Mouse (Mus musculus): ENCODE data around the gene Ccnb1. TPM values are rescaled to one million over a fixed set of nuclear protein-coding genes. Genes with fewer than 3 reads are reported as not detected.
A peak's percentile ranks its signal among the peaks of the same experiment; 100 is the strongest.

Ccnb1 gene
- polyA plus RNA-seq, 1 experiment from 2014 or later, result 173 TPM

- 65% methylated on average over 3 of the region's 3 CpGs for WGBS
- H3K4me1 ChIP-seq (ENCODE audit: control insufficient read depth, insufficient read depth, low read length), result 0 out of 2 replicates have a peak, but pooled peaks cover 13% of the 10 kb centered on the region
- H3K27me3 ChIP-seq (ENCODE audit: control insufficient read depth, insufficient read depth, low read length), result no peaks in the 10 kb centered on the region
- H3K9me3 ChIP-seq (replicated peaks; ENCODE audit: control insufficient read depth, low read length), result no peaks in the 10 kb centered on the region
- peaks cover 7% of the 10 kb centered on the region; the same call in 1 of the 2 replicates for H3K36me3 ChIP-seq (ENCODE audit: control insufficient read depth, insufficient read depth, low read length)
- no peak overlapping the region for H3K4me2 ChIP-seq (ENCODE audit: low read depth, low read length)
- H3K4me3 ChIP-seq (replicated peaks; ENCODE audit: low read length), result no peak overlapping the region
- no peak overlapping the region for H3K27ac ChIP-seq (ENCODE audit: low read length)
- no peak for ATAC-seq (ENCODE audit: insufficient read depth, low FRiP score)
- H3K9ac ChIP-seq (ENCODE audit: low read length), result no peak overlapping the region
These were observed 8.9 kb downstream of the Ccnb1 start for GRCm38 (mm10) chr13:100777491-100777890.

GRCm38 (mm10) chr13:100776710-100777109 is 9.7 kb downstream of the Ccnb1 start:
- no peak overlapping the region for H3K4me3 ChIP-seq (replicated peaks; ENCODE audit: low read length)
- H3K9ac ChIP-seq (ENCODE audit: low read length), result no peak overlapping the region
- ATAC-seq (ENCODE audit: insufficient read depth, low FRiP score), result no peak
- no peaks in the 10 kb centered on the region for H3K27me3 ChIP-seq (ENCODE audit: control insufficient read depth, insufficient read depth, low read length)
- no peaks in the 10 kb centered on the region for H3K9me3 ChIP-seq (replicated peaks; ENCODE audit: control insufficient read depth, low read length)
- no peak overlapping the region for H3K27ac ChIP-seq (ENCODE audit: low read length)
- WGBS, result 66% methylated on average over 6 of the region's 6 CpGs
- H3K4me2 ChIP-seq (ENCODE audit: low read depth, low read length), result no peak overlapping the region; the same call in 1 of the 2 replicates
- H3K4me1 ChIP-seq (ENCODE audit: control insufficient read depth, insufficient read depth, low read length), result 0 out of 2 replicates have a peak, but pooled peaks cover 13% of the 10 kb centered on the region
- no peaks in the 10 kb centered on the region; the same call in 1 of the 2 replicates for H3K36me3 ChIP-seq (ENCODE audit: control insufficient read depth, insufficient read depth, low read length)

- H3K4me2 ChIP-seq (ENCODE audit: low read depth, low read length), result peak overlapping the region; percentile 89
- no peaks in the 10 kb centered on the region for H3K27me3 ChIP-seq (ENCODE audit: control insufficient read depth, insufficient read depth, low read length)
- 13% methylated on average over 8 of the region's 8 CpGs for WGBS
- H3K4me1 ChIP-seq (ENCODE audit: control insufficient read depth, insufficient read depth, low read length), result 0 out of 2 replicates have a peak, but pooled peaks cover 13% of the 10 kb centered on the region
- H3K27ac ChIP-seq (ENCODE audit: low read length), result no peak overlapping the region
- peak overlapping the region; percentile 77 for H3K4me3 ChIP-seq (replicated peaks; ENCODE audit: low read length)
- peak overlapping the region; percentile 73 for H3K9ac ChIP-seq (ENCODE audit: low read length)
- no peaks in the 10 kb centered on the region for H3K9me3 ChIP-seq (replicated peaks; ENCODE audit: control insufficient read depth, low read length)
- no peaks in the 10 kb centered on the region; the same call in 1 of the 2 replicates for H3K36me3 ChIP-seq (ENCODE audit: control insufficient read depth, insufficient read depth, low read length)
- no peak for ATAC-seq (ENCODE audit: insufficient read depth, low FRiP score)
These were observed 10.3 kb downstream of the Ccnb1 start for GRCm38 (mm10) chr13:100776056-100776419.

GRCm38 (mm10) chr13:100775252-100776055 is 10.9 kb downstream of the Ccnb1 start, which contains the start of gene Cenph:
Gene Cenph, minus strand, starts transcription at chr13:100775899.
- Histone ChIP-seq H3K9ac (ENCODE audit: low read length) (peak within 1 kb of the TSS; percentile 73), H3K36me3 (ENCODE audit: control insufficient read depth, insufficient read depth, low read length) (no peaks in the 10 kb centered on the region), H3K4me2 (ENCODE audit: low read depth, low read length) (peak within 1 kb of the TSS; percentile 89), H3K27ac (ENCODE audit: low read length) (no peak within 1 kb of the TSS), H3K9me3 (replicated peaks; ENCODE audit: control insufficient read depth, low read length) (no peaks in the 10 kb centered on the region), H3K27me3 (ENCODE audit: control insufficient read depth, insufficient read depth, low read length) (no peaks in the 10 kb centered on the region), H3K4me1 (ENCODE audit: control insufficient read depth, insufficient read depth, low read length) (0 out of 2 replicates have a peak, but pooled peaks cover 13% of the 10 kb centered on the region), H3K4me3 (replicated peaks; ENCODE audit: low read length) (peak within 1 kb of the TSS; percentile 77)
- peak; percentile 93 for ATAC-seq (ENCODE audit: insufficient read depth, low FRiP score)
- under 1% methylated on average over 46 of the region's 46 CpGs for WGBS

- Histone ChIP-seq H3K4me2 (ENCODE audit: low read depth, low read length) (peak overlapping the region; percentile 89), H3K4me3 (replicated peaks; ENCODE audit: low read length) (peak overlapping the region; percentile 77), H3K27me3 (ENCODE audit: control insufficient read depth, insufficient read depth, low read length) (no peaks in the 10 kb centered on the region), H3K36me3 (ENCODE audit: control insufficient read depth, insufficient read depth, low read length) (no peaks in the 10 kb centered on the region), H3K4me1 (ENCODE audit: control insufficient read depth, insufficient read depth, low read length) (0 out of 2 replicates have a peak, but pooled peaks cover 13% of the 10 kb centered on the region), H3K9ac (ENCODE audit: low read length) (peak overlapping the region; percentile 73), H3K27ac (ENCODE audit: low read length) (no peak overlapping the region), H3K9me3 (replicated peaks; ENCODE audit: control insufficient read depth, low read length) (no peaks in the 10 kb centered on the region)
- ATAC-seq (ENCODE audit: insufficient read depth, low FRiP score), result no peak
These were observed 11.7 kb downstream of the Ccnb1 start for GRCm38 (mm10) chr13:100774704-100775103.

- H3K4me1 ChIP-seq (ENCODE audit: control insufficient read depth, insufficient read depth, low read length), result no peaks in the 10 kb centered on the region
- no peaks in the 10 kb centered on the region for H3K27me3 ChIP-seq (ENCODE audit: control insufficient read depth, insufficient read depth, low read length)
- 85% methylated on average over 2 of the region's 2 CpGs for WGBS
- no peak overlapping the region for H3K4me2 ChIP-seq (ENCODE audit: low read depth, low read length)
- no peak for ATAC-seq (ENCODE audit: insufficient read depth, low FRiP score)
- H3K4me3 ChIP-seq (replicated peaks; ENCODE audit: low read length), result no peak overlapping the region
- H3K9ac ChIP-seq (ENCODE audit: low read length), result no peak overlapping the region
- no peak overlapping the region for H3K27ac ChIP-seq (ENCODE audit: low read length)
- H3K36me3 ChIP-seq (ENCODE audit: control insufficient read depth, insufficient read depth, low read length), result no peaks in the 10 kb centered on the region
- H3K9me3 ChIP-seq (replicated peaks; ENCODE audit: control insufficient read depth, low read length), result no peaks in the 10 kb centered on the region
These were observed 31.0 kb downstream of the Ccnb1 start for GRCm38 (mm10) chr13:100755329-100755728.

- no peak for ATAC-seq (ENCODE audit: insufficient read depth, low FRiP score)
These were observed 32.2 kb downstream of the Ccnb1 start for GRCm38 (mm10) chr13:100754186-100754585.

GRCm38 (mm10) chr13:100753011-100753410 is 33.4 kb downstream of the Ccnb1 start:
- WGBS, result 81% methylated on average over 6 of the region's 6 CpGs

More at GRCm38 (mm10) chr13:100754186-100754585, 32.2 kb downstream of the Ccnb1 start:
- H3K9me3 ChIP-seq (replicated peaks; ENCODE audit: control insufficient read depth, low read length), result no peaks in the 10 kb centered on the region
- H3K4me2 ChIP-seq (ENCODE audit: low read depth, low read length), result no peak overlapping the region
- no peak overlapping the region for H3K4me3 ChIP-seq (replicated peaks; ENCODE audit: low read length)
- H3K36me3 ChIP-seq (ENCODE audit: control insufficient read depth, insufficient read depth, low read length), result no peaks in the 10 kb centered on the region
- WGBS, result 66% methylated on average over 4 of the region's 4 CpGs
- H3K27me3 ChIP-seq (ENCODE audit: control insufficient read depth, insufficient read depth, low read length), result no peaks in the 10 kb centered on the region
- H3K27ac ChIP-seq (ENCODE audit: low read length), result no peak overlapping the region
- H3K9ac ChIP-seq (ENCODE audit: low read length), result no peak overlapping the region
- H3K4me1 ChIP-seq (ENCODE audit: control insufficient read depth, insufficient read depth, low read length), result no peaks in the 10 kb centered on the region

GRCm38 (mm10) chr13:100752529-100752928 is 33.8 kb downstream of the Ccnb1 start:
- no peaks in the 10 kb centered on the region for H3K36me3 ChIP-seq (ENCODE audit: control insufficient read depth, insufficient read depth, low read length)
- no peak for ATAC-seq (ENCODE audit: insufficient read depth, low FRiP score)

More at GRCm38 (mm10) chr13:100753011-100753410, 33.4 kb downstream of the Ccnb1 start:
- no peak overlapping the region for H3K4me3 ChIP-seq (replicated peaks; ENCODE audit: low read length)
- no peak for ATAC-seq (ENCODE audit: insufficient read depth, low FRiP score)
- H3K4me1 ChIP-seq (ENCODE audit: control insufficient read depth, insufficient read depth, low read length), result no peaks in the 10 kb centered on the region
- H3K27ac ChIP-seq (ENCODE audit: low read length), result no peak overlapping the region
- no peaks in the 10 kb centered on the region for H3K36me3 ChIP-seq (ENCODE audit: control insufficient read depth, insufficient read depth, low read length)
- no peak overlapping the region for H3K9ac ChIP-seq (ENCODE audit: low read length)
- H3K4me2 ChIP-seq (ENCODE audit: low read depth, low read length), result no peak overlapping the region
- no peaks in the 10 kb centered on the region for H3K9me3 ChIP-seq (replicated peaks; ENCODE audit: control insufficient read depth, low read length)
- H3K27me3 ChIP-seq (ENCODE audit: control insufficient read depth, insufficient read depth, low read length), result no peaks in the 10 kb centered on the region

More at GRCm38 (mm10) chr13:100752529-100752928, 33.8 kb downstream of the Ccnb1 start:
- no peaks in the 10 kb centered on the region for H3K4me1 ChIP-seq (ENCODE audit: control insufficient read depth, insufficient read depth, low read length)
- no peaks in the 10 kb centered on the region for H3K27me3 ChIP-seq (ENCODE audit: control insufficient read depth, insufficient read depth, low read length)
- H3K9ac ChIP-seq (ENCODE audit: low read length), result no peak overlapping the region
- H3K4me3 ChIP-seq (replicated peaks; ENCODE audit: low read length), result no peak overlapping the region
- H3K27ac ChIP-seq (ENCODE audit: low read length), result no peak overlapping the region
- 86% methylated on average over 8 of the region's 8 CpGs for WGBS
- H3K9me3 ChIP-seq (replicated peaks; ENCODE audit: control insufficient read depth, low read length), result no peaks in the 10 kb centered on the region
- no peak overlapping the region for H3K4me2 ChIP-seq (ENCODE audit: low read depth, low read length)

All from stomach, embryonic 16.5 days (tissue).